Mouse (Mus musculus) left cerebral cortex, adult 6 months (tissue): ENCODE data around the gene Bbs9. TPM values are rescaled to one million over a fixed set of nuclear protein-coding genes. Genes with fewer than 3 reads are reported as not detected.

ENCODE experiments used
- long read RNA-seq, 2 experiments: library from polyadenylated mRNA; unstranded; transcript quantifications; one replicate each; pipeline ENCODE4 v2.0.0; 2019 to 2020
- polyA plus RNA-seq: library from polyadenylated mRNA; unstranded; fragments of <200 nt; fragmentation: Nextera tagmentation; gene quantifications from 2 replicates; pipeline ENCODE4 v1.2.3, GENCODE M21; 2021

The Bbs9 gene
- 7.9 and 10.5 TPM in 2 replicates for polyA plus RNA-seq
- long read RNA-seq, experiment 1, partial matches to known transcripts, result 4 of 18 reads
- long read RNA-seq, experiment 1, other reads (novel, unspliced or antisense), result 8 of 18 reads
- long read RNA-seq, experiment 2, partial matches to known transcripts, result 3 of 5 reads
- long read RNA-seq, experiment 2, other reads (novel, unspliced or antisense), result 1 of 5 reads

DNA sequence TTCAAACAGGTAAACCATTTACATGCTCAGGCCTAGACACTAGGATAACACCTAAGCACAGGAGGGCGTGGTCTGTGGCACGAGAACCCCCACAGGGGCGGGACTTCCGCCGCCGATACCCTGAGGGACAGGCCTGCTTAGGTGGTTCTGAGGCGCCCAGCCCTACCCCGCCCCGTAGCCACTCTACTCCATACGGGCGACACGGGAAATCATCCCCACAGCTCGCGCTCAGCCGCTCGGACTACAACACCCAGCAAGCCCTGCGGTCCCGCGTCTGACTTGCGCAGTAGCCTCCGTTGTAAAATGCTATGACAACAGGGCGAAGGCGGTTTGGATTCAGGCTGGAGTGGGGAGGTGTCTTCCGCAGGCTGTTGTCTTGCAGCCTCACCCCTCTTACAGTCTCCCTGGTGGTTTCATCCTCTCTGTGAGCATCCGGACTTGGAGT lies at the start of gene Bbs9:
Bbs9 (plus strand) TSS at position 292 of the 445 bp plus-strand sequence.

DNA sequence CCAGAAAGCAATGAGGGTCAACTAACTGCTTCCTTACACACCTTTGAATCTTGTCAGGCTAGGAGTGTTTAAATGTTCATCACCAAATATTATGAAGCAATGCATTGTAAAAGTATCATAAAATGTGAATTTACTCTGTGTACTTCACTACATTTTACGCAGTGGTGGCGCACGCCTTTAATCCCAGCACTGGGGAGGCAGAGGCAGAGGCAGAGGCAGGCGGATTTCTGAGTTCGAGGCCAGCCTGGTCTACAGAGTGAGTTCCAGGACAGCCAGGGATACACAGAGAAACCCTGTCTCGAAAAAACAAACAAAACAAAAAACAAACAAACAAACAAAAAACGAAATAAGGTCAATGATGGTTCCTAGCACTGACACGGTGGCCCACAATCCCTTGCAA lies 21.5 kb upstream of the Bbs9 start, which contains the start of gene Gm17545:
Gm17545 (plus strand) TSS at position 301 of the 400 bp plus-strand sequence.

DNA sequence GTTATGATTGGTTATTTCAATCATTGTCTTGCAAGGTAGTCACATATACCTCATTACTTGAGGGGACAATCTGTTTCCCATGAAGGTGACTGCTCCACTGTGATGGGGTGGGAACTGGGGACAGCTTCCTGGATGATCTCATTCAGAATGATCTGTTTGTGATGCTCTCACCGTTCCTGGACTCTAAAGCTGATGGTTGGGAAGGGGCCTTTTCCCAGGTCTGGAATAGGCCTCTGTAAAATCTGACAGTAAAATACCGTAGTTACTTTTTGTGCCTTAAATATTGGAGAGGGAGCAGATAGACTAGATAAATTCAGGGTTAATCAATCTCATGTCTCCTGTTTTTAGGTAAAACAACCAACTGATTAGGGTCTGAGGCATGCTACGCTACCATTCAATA lies 5.9 kb upstream of the Bbs9 start, which contains the start of gene Rp9:
Rp9 (minus strand) TSS at position 101 of the 400 bp plus-strand sequence.

Other genes with a start within 250 kb of the Bbs9 start
- 1.9 and 3.0 TPM in 2 replicates for gene Zfp599, start 215.8 kb upstream of the Bbs9 start, polyA plus RNA-seq
- gene Zfp810, start 168.1 kb upstream of the Bbs9 start, polyA plus RNA-seq, result 8.4 and 11.9 TPM in 2 replicates
- 4.6 and 6.8 TPM in 2 replicates for gene Anln, start 86.5 kb upstream of the Bbs9 start, polyA plus RNA-seq
- gene 9530077C05Rik, start 64.2 kb upstream of the Bbs9 start, polyA plus RNA-seq, result 6.6 and 8.0 TPM in 2 replicates
- not detected in 2 replicates for gene Gm17545, start 21.4 kb upstream of the Bbs9 start, polyA plus RNA-seq
- 54.7 and 56.5 TPM in 2 replicates for gene Rp9, start 6.0 kb upstream of the Bbs9 start, polyA plus RNA-seq